Mouse (Mus musculus) bone marrow macrophage, adult 2 months (primary cell): ENCODE data around the gene Morc4.

Experiments used
- CTCF ChIP-seq: IDR thresholded peaks from 2 replicates; pipeline ENCODE4 v1.5.1; 2012; ENCODE audit warnings: low read depth, mild to moderate bottlenecking, low read length, moderate library complexity
- POLR2A ChIP-seq: IDR thresholded peaks from 2 replicates; pipeline ENCODE4 v1.6.1; 2012; ENCODE audit warnings: mild to moderate bottlenecking, low read depth, low read length, borderline replicate concordance

- TF ChIP-seq POLR2A (no peak), CTCF (no peak)
Measured at GRCm38 (mm10) chrX:139781563-139781962, 89.9 kb downstream of the Morc4 start.
